Mouse (Mus musculus): Measurements from ENCODE around the gene Tnrc6b. TPM values are rescaled to one million over a fixed set of nuclear protein-coding genes. Genes with fewer than 3 reads are reported as not detected.

Gene Tnrc6b
- polyA plus RNA-seq, 1 experiment from 2014 or later, result 16.3 TPM

GRCm38 (mm10) chr15:80707088-80707487 is 4.0 kb upstream of the Tnrc6b start:
- Histone ChIP-seq H3K36me3 (ENCODE audit: control insufficient read depth, insufficient read depth, low read length) (no peaks in the 10 kb centered on the region), H3K27ac (ENCODE audit: low read depth) (peak overlapping the region; percentile 73), H3K4me2 (ENCODE audit: low read length) (peak overlapping the region; percentile 45), H3K4me3 (ENCODE audit: low read depth, low read length) (no peak overlapping the region), H3K9ac (ENCODE audit: low read length) (no peak overlapping the region), H3K27me3 (replicated peaks; ENCODE audit: control insufficient read depth, insufficient read depth, low read length) (no peaks in the 10 kb centered on the region), H3K9me3 (ENCODE audit: control insufficient read depth, low read length) (no peaks in the 10 kb centered on the region), H3K4me1 (replicated peaks; ENCODE audit: control insufficient read depth, insufficient read depth, low read length) (peaks cover 27% of the 10 kb centered on the region)
- ATAC-seq (replicated peaks; ENCODE audit: low FRiP score, low TSS enrichment, low read depth) (no peak), DNase-seq (ENCODE audit: low spot score) (no peak)
- 47% methylated on average over 8 of the region's 8 CpGs for WGBS

GRCm38 (mm10) chr15:80709593-80709992 is 1.5 kb upstream of the Tnrc6b start:
- Histone ChIP-seq H3K36me3 (ENCODE audit: control insufficient read depth, insufficient read depth, low read length) (no peaks in the 10 kb centered on the region), H3K27ac (ENCODE audit: low read depth) (no peak overlapping the region), H3K4me3 (ENCODE audit: low read depth, low read length) (no peak overlapping the region), H3K4me1 (replicated peaks; ENCODE audit: control insufficient read depth, insufficient read depth, low read length) (peaks cover 33% of the 10 kb centered on the region), H3K9ac (ENCODE audit: low read length) (no peak overlapping the region), H3K9me3 (ENCODE audit: control insufficient read depth, low read length) (no peaks in the 10 kb centered on the region), H3K4me2 (ENCODE audit: low read length) (no peak overlapping the region), H3K27me3 (replicated peaks; ENCODE audit: control insufficient read depth, insufficient read depth, low read length) (no peaks in the 10 kb centered on the region)
- DNase-seq (ENCODE audit: low spot score) (no peak), ATAC-seq (replicated peaks; ENCODE audit: low FRiP score, low TSS enrichment, low read depth) (no peak)
- 44% methylated on average over 6 of the region's 6 CpGs for WGBS

- Histone ChIP-seq H3K9me3 (ENCODE audit: control insufficient read depth, low read length) (no peaks in the 10 kb centered on the region), H3K27ac (ENCODE audit: low read depth) (peak overlapping the region; percentile 95; the same call in 1 of the 2 replicates), H3K27me3 (replicated peaks; ENCODE audit: control insufficient read depth, insufficient read depth, low read length) (no peaks in the 10 kb centered on the region), H3K9ac (ENCODE audit: low read length) (no peak overlapping the region; the same call in 1 of the 2 replicates), H3K4me2 (ENCODE audit: low read length) (peak overlapping the region; percentile 60), H3K4me3 (ENCODE audit: low read depth, low read length) (peak overlapping the region; percentile 96), H3K4me1 (replicated peaks; ENCODE audit: control insufficient read depth, insufficient read depth, low read length) (peaks cover 33% of the 10 kb centered on the region), H3K36me3 (ENCODE audit: control insufficient read depth, insufficient read depth, low read length) (no peaks in the 10 kb centered on the region)
- 13% methylated on average over 5 of the region's 5 CpGs for WGBS
- ATAC-seq (replicated peaks; ENCODE audit: low FRiP score, low TSS enrichment, low read depth) (no peak), DNase-seq (ENCODE audit: low spot score) (no peak)
These were observed 881 bp upstream of the Tnrc6b start for GRCm38 (mm10) chr15:80710257-80710607.

- H3K27ac ChIP-seq (ENCODE audit: low read depth), result peak overlapping the region; percentile 95
- peak; percentile 54 for ATAC-seq (replicated peaks; ENCODE audit: low FRiP score, low TSS enrichment, low read depth)
- under 1% methylated on average over 78 of the region's 106 CpGs for WGBS
These were observed 463 bp downstream of the Tnrc6b start for GRCm38 (mm10) chr15:80711401-80712151.

GRCm38 (mm10) chr15:80714299-80714698 is 3.2 kb downstream of the Tnrc6b start:
- Histone ChIP-seq H3K36me3 (ENCODE audit: control insufficient read depth, insufficient read depth, low read length) (no peaks in the 10 kb centered on the region), H3K9me3 (ENCODE audit: control insufficient read depth, low read length) (no peaks in the 10 kb centered on the region), H3K9ac (ENCODE audit: low read length) (no peak overlapping the region), H3K27me3 (replicated peaks; ENCODE audit: control insufficient read depth, insufficient read depth, low read length) (no peaks in the 10 kb centered on the region), H3K4me3 (ENCODE audit: low read depth, low read length) (no peak overlapping the region), H3K4me1 (replicated peaks; ENCODE audit: control insufficient read depth, insufficient read depth, low read length) (peaks cover 15% of the 10 kb centered on the region), H3K27ac (ENCODE audit: low read depth) (no peak overlapping the region), H3K4me2 (ENCODE audit: low read length) (no peak overlapping the region)
- no peak for DNase-seq (ENCODE audit: low spot score)
- WGBS, result 76% methylated on average over 4 of the region's 4 CpGs
- ATAC-seq (replicated peaks; ENCODE audit: low FRiP score, low TSS enrichment, low read depth), result no peak

More at GRCm38 (mm10) chr15:80711401-80712151, 463 bp downstream of the Tnrc6b start:
- Histone ChIP-seq H3K27me3 (replicated peaks; ENCODE audit: control insufficient read depth, insufficient read depth, low read length) (no peaks in the 10 kb centered on the region), H3K4me2 (ENCODE audit: low read length) (peak overlapping the region; percentile 68), H3K9ac (ENCODE audit: low read length) (peak overlapping the region; percentile 91), H3K4me1 (replicated peaks; ENCODE audit: control insufficient read depth, insufficient read depth, low read length) (peaks cover 28% of the 10 kb centered on the region), H3K36me3 (ENCODE audit: control insufficient read depth, insufficient read depth, low read length) (no peaks in the 10 kb centered on the region), H3K9me3 (ENCODE audit: control insufficient read depth, low read length) (no peaks in the 10 kb centered on the region), H3K4me3 (ENCODE audit: low read depth, low read length) (peak overlapping the region; percentile 96)
- peak; percentile 84 for DNase-seq (ENCODE audit: low spot score)

- Histone ChIP-seq H3K9me3 (ENCODE audit: control insufficient read depth, low read length) (no peaks in the 10 kb centered on the region), H3K4me1 (replicated peaks; ENCODE audit: control insufficient read depth, insufficient read depth, low read length) (0 out of 2 replicates have a peak, but pooled peaks cover 11% of the 10 kb centered on the region), H3K36me3 (ENCODE audit: control insufficient read depth, insufficient read depth, low read length) (no peaks in the 10 kb centered on the region), H3K9ac (ENCODE audit: low read length) (no peak overlapping the region), H3K4me3 (ENCODE audit: low read depth, low read length) (no peak overlapping the region), H3K27me3 (replicated peaks; ENCODE audit: control insufficient read depth, insufficient read depth, low read length) (no peaks in the 10 kb centered on the region), H3K4me2 (ENCODE audit: low read length) (no peak overlapping the region), H3K27ac (ENCODE audit: low read depth) (no peak overlapping the region)
- DNase-seq (ENCODE audit: low spot score), result no peak
- no peak for ATAC-seq (replicated peaks; ENCODE audit: low FRiP score, low TSS enrichment, low read depth)
- WGBS, result 82% methylated on average over 8 of the region's 8 CpGs
These were observed 5.6 kb downstream of the Tnrc6b start for GRCm38 (mm10) chr15:80716631-80717135.

- Histone ChIP-seq H3K4me3 (ENCODE audit: low read depth, low read length) (no peak overlapping the region), H3K36me3 (ENCODE audit: control insufficient read depth, insufficient read depth, low read length) (no peaks in the 10 kb centered on the region), H3K27ac (ENCODE audit: low read depth) (no peak overlapping the region), H3K4me2 (ENCODE audit: low read length) (no peak overlapping the region), H3K9ac (ENCODE audit: low read length) (no peak overlapping the region), H3K4me1 (replicated peaks; ENCODE audit: control insufficient read depth, insufficient read depth, low read length) (0 out of 2 replicates have a peak, but pooled peaks cover 6% of the 10 kb centered on the region), H3K9me3 (ENCODE audit: control insufficient read depth, low read length) (no peaks in the 10 kb centered on the region), H3K27me3 (replicated peaks; ENCODE audit: control insufficient read depth, insufficient read depth, low read length) (no peaks in the 10 kb centered on the region)
- ATAC-seq (replicated peaks; ENCODE audit: low FRiP score, low TSS enrichment, low read depth) (no peak), DNase-seq (ENCODE audit: low spot score) (no peak)
- WGBS, result 52% methylated on average over 1 of the region's 1 CpGs
These were observed 6.3 kb downstream of the Tnrc6b start for GRCm38 (mm10) chr15:80717431-80717830.

- Histone ChIP-seq H3K36me3 (ENCODE audit: control insufficient read depth, insufficient read depth, low read length) (no peaks in the 10 kb centered on the region), H3K4me2 (ENCODE audit: low read length) (no peak overlapping the region), H3K27ac (ENCODE audit: low read depth) (no peak overlapping the region), H3K4me3 (ENCODE audit: low read depth, low read length) (no peak overlapping the region), H3K4me1 (replicated peaks; ENCODE audit: control insufficient read depth, insufficient read depth, low read length) (0 out of 2 replicates have a peak, but pooled peaks cover 4% of the 10 kb centered on the region), H3K9ac (ENCODE audit: low read length) (no peak overlapping the region), H3K9me3 (ENCODE audit: control insufficient read depth, low read length) (no peaks in the 10 kb centered on the region), H3K27me3 (replicated peaks; ENCODE audit: control insufficient read depth, insufficient read depth, low read length) (no peaks in the 10 kb centered on the region)
- DNase-seq (ENCODE audit: low spot score), result no peak
- 40% methylated on average over 5 of the region's 5 CpGs for WGBS
- peak; percentile 5; the same call in 1 of the 2 replicates for ATAC-seq (replicated peaks; ENCODE audit: low FRiP score, low TSS enrichment, low read depth)
These were observed 9.1 kb downstream of the Tnrc6b start for GRCm38 (mm10) chr15:80720249-80720648.
